Mouse (Mus musculus) CD4-positive naive resting alpha-beta T cell, adult 57 days (primary cell): ENCODE data around the gene Snx13. TPM values are rescaled to one million over a fixed set of nuclear protein-coding genes. Genes with fewer than 3 reads are reported as not detected.

Experiments
- total RNA-seq: library from RNA; stranded (reverse); gene quantifications from one replicate; pipeline ENCODE4 v1.2.4, GENCODE M21; 2023

Gene Snx13
- total RNA-seq = 18.2 TPM

DNA sequence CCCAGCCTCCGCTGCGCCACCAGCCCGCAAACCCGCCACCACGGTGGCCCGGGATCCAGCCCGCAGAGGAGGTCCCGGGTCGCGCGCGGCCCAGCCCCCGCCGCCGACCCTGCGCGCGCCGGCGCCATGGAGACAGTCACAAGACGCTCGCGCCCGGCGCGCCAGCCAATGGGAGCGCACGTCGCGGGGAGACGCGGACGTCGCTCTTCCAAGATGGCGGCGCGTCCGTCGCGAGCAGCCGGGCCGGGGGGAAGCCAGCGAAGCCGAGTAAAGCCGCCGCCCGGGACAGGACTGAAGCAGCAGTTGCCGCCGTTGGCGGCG, at the start of gene Snx13:
Snx13 (plus strand) TSS at position 188 of the 321 bp plus-strand sequence.

Other genes with a start within 250 kb of the Snx13 start
- gene Hdac9, start 130.1 kb upstream of the Snx13 start, total RNA-seq = 3.4 TPM
- gene Prps1l1, start 62.4 kb upstream of the Snx13 start, total RNA-seq = not detected